Mouse (Mus musculus) adrenal gland, postnatal 4 days (tissue): ENCODE data around the gene Tmprss2. TPM values are rescaled to one million over a fixed set of nuclear protein-coding genes. Genes with fewer than 3 reads are reported as not detected.
"Not testable (repeated sequence)": the region's sequence is repeated elsewhere in the genome, so short reads cannot be mapped to it uniquely, and the experiment has no call there.

Source experiments
- DNase-seq, 2 experiments: peaks; one replicate each; pipeline ENCODE4 v3.0.0; 2021 to 2022; ENCODE audit warnings: low spot score in 2 of 2, mixed read lengths in 2 of 2
- total RNA-seq, 2 experiments: library from RNA; stranded (reverse); gene quantifications; 2 replicates each; pipeline ENCODE4 v1.2.3; 2021

The Tmprss2 gene
- total RNA-seq, 2 experiments from 2014 or later, result 0.82 to 11.3 TPM

GRCm38 (mm10) chr16:97593057-97593456, 17.9 kb downstream of the Tmprss2 start:
- peak; percentile 59 to 82 for DNase-seq

- DNase-seq, result no peak
These were observed 19.5 kb downstream of the Tmprss2 start for GRCm38 (mm10) chr16:97591512-97591911.

DNA sequence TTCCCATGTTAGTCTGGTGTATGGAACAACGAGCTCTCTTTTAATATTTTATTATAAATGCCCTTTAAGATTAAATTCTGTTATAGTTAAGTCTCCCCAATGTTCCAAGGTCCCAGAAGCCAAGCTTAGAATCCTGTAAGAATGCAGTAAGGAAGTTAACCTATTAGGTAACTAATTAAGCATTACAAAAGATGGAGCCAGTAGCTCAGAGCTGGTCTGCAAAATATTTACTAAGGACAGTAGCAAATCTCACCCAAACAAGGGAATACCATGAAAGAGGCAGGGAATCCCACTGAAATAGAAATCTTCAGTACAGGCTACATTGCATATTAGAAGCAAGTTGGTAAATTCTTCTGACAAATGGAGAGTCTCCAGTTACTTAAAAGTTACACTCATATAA, 28.1 kb downstream of the Tmprss2 start:
- not testable (repeated sequence) for DNase-seq

- DNase-seq, result no peak
These were observed 41.6 kb downstream of the Tmprss2 start for GRCm38 (mm10) chr16:97569426-97569825.

GRCm38 (mm10) chr16:97568662-97569061, 42.3 kb downstream of the Tmprss2 start:
- peak in 1 of 2 experiments; percentile 12 for DNase-seq

DNA sequence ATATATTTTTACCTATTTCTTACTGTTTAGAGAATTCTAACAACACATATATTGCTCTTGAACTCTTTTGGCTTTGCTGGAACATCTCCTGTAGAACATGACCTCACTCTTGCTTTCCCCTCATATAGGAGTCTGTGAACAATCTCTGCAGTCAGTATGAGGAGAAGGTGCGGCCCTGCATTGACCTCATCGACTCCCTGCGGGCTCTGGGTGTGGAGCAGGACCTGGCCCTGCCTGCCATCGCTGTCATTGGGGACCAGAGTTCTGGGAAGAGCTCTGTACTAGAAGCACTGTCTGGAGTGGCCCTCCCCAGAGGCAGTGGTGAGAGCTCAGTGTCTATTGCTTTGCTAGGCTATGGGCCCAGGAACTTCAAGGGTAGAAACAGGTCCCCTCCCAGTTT, 66.7 kb downstream of the Tmprss2 start:
- DNase-seq, result no peak

GRCm38 (mm10) chr16:97536859-97537258, 74.1 kb downstream of the Tmprss2 start:
- no peak for DNase-seq

DNA sequence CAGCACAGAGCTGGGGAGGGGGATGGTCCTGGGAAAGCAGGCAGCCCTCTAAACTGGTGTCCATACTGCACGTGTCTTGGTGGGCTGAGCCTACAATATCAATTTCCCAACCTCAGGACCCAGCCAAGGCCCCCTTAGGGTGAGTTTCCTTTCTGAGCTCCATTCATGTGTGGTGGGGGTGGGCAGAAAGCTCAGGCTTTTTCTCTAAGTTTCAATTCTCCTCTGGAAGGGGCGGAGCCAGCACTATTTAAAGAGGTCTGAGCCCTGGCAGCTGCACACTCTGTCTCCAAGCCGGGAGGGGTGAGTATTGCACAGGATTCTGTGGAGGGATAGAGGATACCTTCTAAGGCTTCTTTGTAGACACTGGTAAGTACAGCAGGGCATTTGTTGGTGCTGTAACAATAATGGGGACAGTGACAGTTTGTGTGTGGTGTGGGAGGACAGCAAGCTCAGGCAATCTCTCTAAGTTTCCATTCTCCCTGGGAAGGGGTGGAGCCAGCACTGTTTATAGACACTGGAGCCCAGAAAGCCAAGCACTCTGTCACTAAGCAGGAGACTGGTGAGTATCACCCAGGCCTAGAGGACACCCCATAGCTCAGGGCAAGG, 75.1 kb downstream of the Tmprss2 start:
- peak in 1 of 2 experiments; percentile 29 for DNase-seq

DNA sequence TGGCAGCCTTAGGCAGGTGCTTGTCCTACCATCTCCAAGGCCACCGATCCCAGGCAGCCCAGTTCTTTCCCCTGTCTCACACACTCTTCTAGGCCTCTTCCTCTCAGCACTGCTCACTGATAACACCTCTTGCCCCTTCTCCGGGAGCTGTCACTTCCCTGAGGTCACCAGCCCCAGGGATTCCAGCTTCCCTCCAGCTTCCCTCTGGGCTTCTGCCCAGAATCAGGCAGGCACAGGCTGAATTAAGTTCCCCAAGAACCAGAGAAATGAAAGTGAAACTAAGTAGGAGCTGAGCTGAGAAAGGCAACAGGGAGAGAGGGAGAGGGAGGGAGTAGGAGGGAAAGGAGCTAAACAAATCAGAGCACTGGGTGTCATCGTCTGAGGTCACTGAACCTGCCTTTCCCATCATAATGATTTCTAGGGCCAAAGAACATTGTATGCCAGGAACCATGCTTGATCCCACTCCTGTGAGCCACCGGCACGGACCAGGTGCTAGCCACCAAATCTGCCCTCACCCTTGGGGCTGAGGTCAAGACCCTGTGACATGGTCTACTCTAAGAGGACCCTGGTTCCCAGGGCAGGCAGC, 76.0 kb downstream of the Tmprss2 start:
- peak in 1 of 2 experiments; percentile 40 for DNase-seq

GRCm38 (mm10) chr16:97534448-97534847, 76.5 kb downstream of the Tmprss2 start:
- no peak for DNase-seq

DNA sequence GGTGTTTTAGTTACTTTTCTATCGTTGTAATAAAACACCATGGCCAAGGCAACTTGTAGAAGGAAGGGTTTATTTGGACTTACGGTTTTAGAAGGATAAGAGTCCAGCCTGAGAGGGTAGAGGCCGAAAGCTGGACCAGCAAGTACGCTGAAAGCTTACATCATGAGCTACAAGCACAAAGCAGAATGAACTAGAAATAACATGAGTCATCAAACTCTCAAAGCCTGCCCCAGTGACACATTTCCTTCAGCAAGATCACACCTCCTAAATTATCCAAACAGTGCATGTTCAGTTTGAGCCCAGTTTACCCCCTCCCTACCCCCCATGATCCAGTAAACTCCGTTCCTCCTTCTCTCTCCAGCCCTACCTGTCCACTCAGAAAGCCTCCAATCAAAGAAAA, 77.2 kb downstream of the Tmprss2 start:
- no peak for DNase-seq

DNA sequence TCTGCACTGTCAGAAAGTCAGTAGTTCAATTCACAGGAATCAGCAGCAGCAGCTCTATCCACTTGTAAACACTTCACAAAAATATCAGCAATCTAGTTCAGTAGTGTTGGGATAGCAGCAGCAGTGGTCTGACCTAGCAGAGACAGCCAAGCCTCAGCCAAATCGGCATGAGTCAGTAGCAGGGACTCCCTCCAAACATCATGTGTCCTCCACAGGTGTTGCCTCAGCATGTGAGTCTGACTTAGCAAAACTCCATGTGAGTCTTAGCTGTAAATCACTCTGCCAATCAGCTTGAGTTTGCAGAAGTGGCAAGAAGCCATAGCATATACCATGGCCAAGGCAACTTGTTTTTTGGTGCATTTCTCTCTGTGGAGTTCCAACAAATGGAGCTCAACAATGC, 77.9 kb downstream of the Tmprss2 start:
- DNase-seq, result no peak

GRCm38 (mm10) chr16:97529241-97529640, 81.8 kb downstream of the Tmprss2 start:
- no peak for DNase-seq

GRCm38 (mm10) chr16:97523024-97523423, 88.0 kb downstream of the Tmprss2 start:
- DNase-seq, result no peak

DNA sequence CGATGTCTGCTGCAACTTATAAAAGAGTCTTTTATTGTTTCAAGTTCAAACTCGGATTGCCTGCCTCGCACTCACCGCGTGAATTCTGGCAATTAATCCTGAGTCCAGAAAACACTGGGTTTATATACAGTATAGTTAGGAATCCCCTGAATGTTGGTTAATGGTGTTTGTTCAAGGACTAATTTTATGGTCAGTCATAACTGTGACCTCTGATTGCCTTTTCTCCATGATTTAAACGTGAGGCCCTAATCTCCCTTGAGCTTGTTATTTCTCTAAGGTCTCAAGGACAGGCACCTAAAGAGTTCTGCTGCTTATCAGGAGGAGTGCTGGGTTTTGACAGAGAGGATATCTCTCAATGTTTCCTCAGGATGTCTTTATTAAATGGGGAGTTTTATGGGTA, 89.0 kb downstream of the Tmprss2 start:
- no peak for DNase-seq

- DNase-seq, result no peak
These were observed 94.7 kb downstream of the Tmprss2 start for GRCm38 (mm10) chr16:97516341-97516740.

Other genes with a start within 250 kb of the Tmprss2 start
- gene Mx1, start 148.3 kb downstream of the Tmprss2 start, total RNA-seq, result 1 to 10 TPM; 1.8 to 1.9 TPM
- not detected for gene Fam3b, start 96.4 kb downstream of the Tmprss2 start, total RNA-seq
- 1 to 10 TPM in 1 of 2 experiments, under 1 TPM in 1; 0.34 to 1.5 TPM for gene Ripk4, start 152.6 kb upstream of the Tmprss2 start, total RNA-seq
- gene Prdm15, start 240.7 kb upstream of the Tmprss2 start, total RNA-seq, result 10 to 100 TPM; 11.1 to 13.1 TPM